Mouse (Mus musculus) heart, postnatal 14 days (tissue): ENCODE measurements at regions not wholly inside any gene's neighbourhood (a gene's known extent, or its start where the extent isn't known, plus 50 kb on each side); places are given as distances from the start of the nearest gene placed in this dataset.
A peak's percentile ranks its signal among the peaks of the same experiment; 100 is the strongest.

Source experiments
- DNase-seq, 2 experiments: peaks; one replicate each; pipeline ENCODE4 v3.0.0; 2021 to 2022
- intact Hi-C: fragments of 180-260 bp; cut with DNase I; formaldehyde crosslinking; loops from one replicate; pipeline ENCODE4 v1.15.1; 2025

- DNase-seq = no peak
- intact Hi-C loops = no loop called here
Observed at GRCm38 (mm10) chr2:7840612-7841011, 331.2 kb upstream of the Celf2 start.

- intact Hi-C loops = no loop called here
- DNase-seq = no peak
Observed at GRCm38 (mm10) chr2:7837877-7838276, 328.5 kb upstream of the Celf2 start.

GRCm38 (mm10) chr2:7831239-7831638 lies 321.9 kb upstream of the Celf2 start:
- intact Hi-C loops = no loop called here
- no peak for DNase-seq

- no peak for DNase-seq
- intact Hi-C loops = no loop called here
Observed at GRCm38 (mm10) chr2:7826272-7826671, 316.9 kb upstream of the Celf2 start.

- intact Hi-C loops = no loop called here
- DNase-seq = no peak
Observed at GRCm38 (mm10) chr2:7796415-7796814, 287.1 kb upstream of the Celf2 start.

GRCm38 (mm10) chr2:7792456-7793145 lies 283.2 kb upstream of the Celf2 start:
- no peak for DNase-seq

GRCm38 (mm10) chr2:7778610-7779009 lies 269.2 kb upstream of the Celf2 start:
- intact Hi-C loops = no loop called here
- no peak for DNase-seq

More at GRCm38 (mm10) chr2:7792456-7793145, 283.2 kb upstream of the Celf2 start:
- intact Hi-C loops = no loop called here

GRCm38 (mm10) chr2:7734097-7734730 lies 224.9 kb upstream of the Celf2 start:
- intact Hi-C loops = no loop called here
- no peak for DNase-seq

GRCm38 (mm10) chr2:7730960-7731359 lies 221.6 kb upstream of the Celf2 start:
- DNase-seq = no peak
- intact Hi-C loops = no loop called here

- intact Hi-C loops = no loop called here
- no peak for DNase-seq
Observed at GRCm38 (mm10) chr2:7722283-7722935, 213.0 kb upstream of the Celf2 start.

GRCm38 (mm10) chr2:7711046-7711445 lies 201.7 kb upstream of the Celf2 start:
- no peak for DNase-seq
- intact Hi-C loops = loop anchor here (10.0 kb wide), 1 partner anchor 1276 kb away; no protein-coding TSS in a partner anchor

GRCm38 (mm10) chr2:7710476-7710875 lies 201.1 kb upstream of the Celf2 start:
- intact Hi-C loops = loop anchor here (10.0 kb wide), 1 partner anchor 1276 kb away; no protein-coding TSS in a partner anchor
- no peak for DNase-seq

- no peak for DNase-seq
- intact Hi-C loops = no loop called here
Observed at GRCm38 (mm10) chr2:7683355-7683754, 174.0 kb upstream of the Celf2 start.

GRCm38 (mm10) chr2:7640892-7641291 lies 131.5 kb upstream of the Celf2 start:
- no peak for DNase-seq
- intact Hi-C loops = no loop called here

GRCm38 (mm10) chr2:7622716-7623285 lies 113.4 kb upstream of the Celf2 start:
- intact Hi-C loops = no loop called here
- no peak for DNase-seq

- intact Hi-C loops = no loop called here
- DNase-seq = peak; percentile 61 to 71
Observed at GRCm38 (mm10) chr2:7619888-7620664, 110.7 kb upstream of the Celf2 start.

- intact Hi-C loops = no loop called here
- DNase-seq = no peak
Observed at GRCm38 (mm10) chr2:7578196-7578595, 68.8 kb upstream of the Celf2 start.
